Mouse (Mus musculus) large intestine, adult 2 months (tissue): Measurements from ENCODE around the gene Prcd. TPM values are rescaled to one million over a fixed set of nuclear protein-coding genes. Genes with fewer than 3 reads are reported as not detected.

ENCODE experiments used
- DNase-seq: peaks from one replicate; pipeline ENCODE4 v3.0.0-alpha.2; 2012; ENCODE audit warnings: low read depth, low spot score
- WGBS: fragments of 180-500 bp; shearing (Covaris S2); methylation state at CpG from one replicate; pipeline ENCODE4 v1.1.7; 2018; 5-methylcytosine and 5-hydroxymethylcytosine counted together
- polyA plus RNA-seq: library from polyadenylated mRNA; depleted of rRNA; stranded (reverse); fragments of >200 nt; gene quantifications from 2 replicates; pipeline ENCODE4 v1.2.3, GENCODE M21; 2012

Gene Prcd
- polyA plus RNA-seq, 1 experiment: 0.30 TPM

DNA sequence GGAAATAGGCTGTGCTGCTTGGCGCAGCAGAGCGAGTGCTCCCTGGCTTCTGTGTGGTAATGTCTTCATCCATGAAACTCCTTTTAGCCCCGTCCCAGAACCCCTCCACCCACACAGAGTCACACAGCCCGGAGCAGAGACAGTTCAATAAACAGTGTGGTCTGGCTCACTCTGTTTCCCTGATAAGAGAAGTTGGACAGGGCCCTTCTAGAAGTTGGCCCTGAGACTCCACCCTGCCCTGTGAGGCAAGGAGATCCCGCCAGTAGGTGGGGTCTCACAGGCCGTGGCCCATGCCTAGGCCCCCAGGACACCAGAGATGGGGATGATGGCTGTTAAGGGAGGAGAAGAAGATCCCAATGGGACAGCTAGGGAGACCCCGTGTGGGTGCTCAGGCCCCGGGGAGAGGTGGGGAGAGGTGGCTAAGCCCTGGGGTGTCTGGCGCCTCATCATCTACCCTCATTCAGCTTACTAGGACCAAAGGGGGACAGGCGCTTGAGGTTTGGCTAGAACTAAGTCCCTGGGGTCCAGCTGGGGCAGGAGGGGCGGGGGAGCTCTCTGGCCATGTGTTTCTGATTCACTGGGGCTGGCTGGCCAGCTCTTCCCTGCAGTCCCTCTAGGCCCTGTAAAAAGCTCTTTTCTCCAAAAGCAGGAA lies 5.9 kb upstream of the Prcd start:
- DNase-seq: no peak
- WGBS: 59% methylated on average over 11 of the region's 11 CpGs

- no peak for DNase-seq
- WGBS: 54% methylated on average over 18 of the region's 18 CpGs
Observed at GRCm38 (mm10) chr11:116648213-116648921, 5.0 kb upstream of the Prcd start.

DNA sequence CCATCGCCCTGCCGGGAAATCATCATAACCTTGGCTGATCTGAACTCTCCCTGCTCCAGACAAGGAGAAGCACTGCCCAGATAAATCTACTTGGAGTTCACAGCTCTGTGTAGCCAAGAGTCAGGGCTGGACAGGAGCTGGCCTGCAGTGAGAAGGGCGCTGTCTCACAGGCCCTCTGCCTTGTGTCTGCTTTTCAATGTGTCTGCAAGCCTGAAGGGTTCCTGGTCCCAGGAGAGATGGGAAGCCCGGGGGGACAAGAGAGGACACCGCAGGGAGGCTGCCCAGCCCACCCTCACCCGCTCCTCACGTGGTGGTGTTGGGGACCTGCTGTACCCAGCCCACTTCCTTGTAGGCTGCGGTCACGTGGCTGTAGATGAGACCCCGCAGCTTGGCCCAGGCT lies 4.4 kb upstream of the Prcd start:
- 75% methylated on average over 10 of the region's 10 CpGs for WGBS
- no peak for DNase-seq

DNA sequence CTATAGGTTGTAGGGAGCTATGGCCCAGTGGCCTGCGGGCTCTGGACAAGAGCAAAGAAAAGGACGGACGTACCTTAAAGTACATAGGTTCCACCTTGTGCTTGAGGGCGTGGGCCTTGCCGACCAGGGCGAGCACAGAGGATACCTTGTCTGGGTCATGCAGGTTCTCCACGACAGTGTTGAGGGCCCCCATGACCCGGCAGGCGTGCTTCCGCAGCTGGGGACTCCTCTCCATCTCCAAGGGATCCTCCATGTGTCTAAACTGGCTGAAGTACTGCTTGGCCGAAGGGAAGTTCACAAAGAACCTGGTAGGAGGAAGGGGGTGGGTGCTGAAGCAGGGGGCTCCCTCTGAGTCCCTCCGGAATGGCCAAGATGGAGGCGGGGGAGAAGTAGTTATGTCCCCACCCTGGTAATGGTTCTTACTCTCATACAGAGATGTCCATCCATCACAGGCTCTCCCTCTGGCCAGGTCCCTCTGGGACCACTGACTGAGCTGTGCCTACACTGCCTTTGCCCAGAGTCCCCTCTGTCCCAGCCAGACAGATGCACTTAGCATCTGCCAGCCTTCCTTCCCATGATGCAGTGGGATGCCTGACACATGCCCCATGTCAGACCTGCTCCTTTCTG lies 3.5 kb upstream of the Prcd start:
- WGBS: 82% methylated on average over 13 of the region's 13 CpGs
- DNase-seq: no peak

GRCm38 (mm10) chr11:116650811-116651210 lies 2.5 kb upstream of the Prcd start:
- WGBS: 77% methylated on average over 8 of the region's 8 CpGs
- no peak for DNase-seq

DNA sequence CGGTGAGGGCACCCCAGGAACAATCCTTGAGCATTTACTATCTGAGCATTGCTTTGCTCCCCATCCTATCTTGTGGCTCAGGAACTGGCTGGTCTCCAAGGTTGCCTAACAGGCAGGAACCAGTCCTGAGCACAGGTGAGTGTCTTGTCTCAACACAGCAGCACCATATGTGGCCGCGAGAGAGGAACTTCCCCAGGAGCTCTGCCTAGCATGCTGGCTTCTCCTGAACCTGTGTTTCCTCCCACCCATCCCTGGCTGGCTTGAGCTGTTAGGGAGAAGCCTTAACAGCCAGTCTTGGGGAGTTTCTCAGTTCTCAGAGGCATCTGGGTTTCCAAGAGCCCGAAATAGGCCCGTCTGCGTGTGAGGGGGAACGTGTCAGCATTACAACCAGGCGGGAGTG lies 2.0 kb upstream of the Prcd start:
- 76% methylated on average over 8 of the region's 8 CpGs for WGBS

GRCm38 (mm10) chr11:116652330-116653098 lies 820 bp upstream of the Prcd start:
- WGBS: 78% methylated on average over 25 of the region's 25 CpGs
- no peak for DNase-seq

More for the DNA sequence above, 2.0 kb upstream of the Prcd start:
- no peak for DNase-seq

GRCm38 (mm10) chr11:116653709-116654221 lies 431 bp downstream of the Prcd start:
- under 1% methylated on average over 47 of the region's 47 CpGs for WGBS

DNA sequence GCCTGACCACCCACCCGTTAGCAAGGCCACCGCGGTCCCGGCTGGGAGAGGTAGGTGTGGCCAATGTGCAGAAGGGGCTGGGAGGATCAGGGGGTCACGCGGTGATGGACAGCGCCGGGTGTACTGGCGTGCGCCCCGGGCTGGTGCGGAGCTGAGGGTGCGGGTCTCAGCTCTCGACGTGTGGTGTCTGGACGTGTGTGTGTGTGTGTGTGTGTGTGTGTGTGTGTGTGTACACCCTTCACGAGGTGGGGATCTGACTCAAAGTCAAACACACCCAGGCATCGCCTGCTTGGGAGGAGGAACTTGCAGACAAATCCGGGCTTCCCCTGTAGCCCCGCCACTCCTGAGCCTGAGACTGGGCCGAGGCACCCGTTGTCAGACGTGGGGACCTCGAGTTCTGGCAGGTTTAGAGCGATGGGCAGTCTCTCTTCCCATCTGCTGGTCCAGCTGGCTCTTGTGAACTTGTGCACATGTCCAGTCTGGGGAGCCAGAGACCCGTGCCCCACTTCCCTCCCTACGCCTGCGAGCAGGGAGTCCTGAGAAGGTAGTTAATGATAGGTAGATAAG lies 1.0 kb downstream of the Prcd start, which contains the start of gene Cygb:
Cygb (minus strand) TSS at position 59 of the 567 bp plus-strand sequence.
- 8% methylated on average over 28 of the region's 28 CpGs for WGBS
- DNase-seq: no peak

More at GRCm38 (mm10) chr11:116653709-116654221, 431 bp downstream of the Prcd start:
- no peak for DNase-seq

GRCm38 (mm10) chr11:116656348-116657191 lies 3.2 kb downstream of the Prcd start:
- no peak for DNase-seq

GRCm38 (mm10) chr11:116657311-116658223 lies 4.2 kb downstream of the Prcd start:
- WGBS: 11% methylated on average over 22 of the region's 22 CpGs
- DNase-seq: peak; percentile 76

More at GRCm38 (mm10) chr11:116656348-116657191, 3.2 kb downstream of the Prcd start:
- 71% methylated on average over 16 of the region's 16 CpGs for WGBS

DNA sequence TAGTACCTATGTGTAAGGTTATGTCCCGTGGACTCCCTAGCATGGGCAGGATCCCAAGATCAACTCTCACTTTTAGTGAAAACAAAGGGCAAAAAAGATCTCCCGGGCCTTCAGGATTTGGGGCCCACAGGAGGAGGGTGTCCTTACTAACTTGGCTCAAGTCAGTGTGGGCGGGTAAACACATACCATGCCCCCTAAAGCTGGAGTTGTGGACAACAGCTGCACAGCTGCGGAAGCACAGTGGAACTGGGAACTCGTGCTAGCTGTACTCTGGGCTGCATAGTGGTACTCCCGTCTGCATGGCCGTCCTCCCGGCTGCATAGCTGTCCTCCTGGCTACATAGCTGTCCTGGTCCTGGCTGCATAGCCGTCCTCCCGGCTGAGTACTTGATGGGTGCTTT lies 4.9 kb downstream of the Prcd start:
- no peak for DNase-seq
- 73% methylated on average over 10 of the region's 10 CpGs for WGBS

DNA sequence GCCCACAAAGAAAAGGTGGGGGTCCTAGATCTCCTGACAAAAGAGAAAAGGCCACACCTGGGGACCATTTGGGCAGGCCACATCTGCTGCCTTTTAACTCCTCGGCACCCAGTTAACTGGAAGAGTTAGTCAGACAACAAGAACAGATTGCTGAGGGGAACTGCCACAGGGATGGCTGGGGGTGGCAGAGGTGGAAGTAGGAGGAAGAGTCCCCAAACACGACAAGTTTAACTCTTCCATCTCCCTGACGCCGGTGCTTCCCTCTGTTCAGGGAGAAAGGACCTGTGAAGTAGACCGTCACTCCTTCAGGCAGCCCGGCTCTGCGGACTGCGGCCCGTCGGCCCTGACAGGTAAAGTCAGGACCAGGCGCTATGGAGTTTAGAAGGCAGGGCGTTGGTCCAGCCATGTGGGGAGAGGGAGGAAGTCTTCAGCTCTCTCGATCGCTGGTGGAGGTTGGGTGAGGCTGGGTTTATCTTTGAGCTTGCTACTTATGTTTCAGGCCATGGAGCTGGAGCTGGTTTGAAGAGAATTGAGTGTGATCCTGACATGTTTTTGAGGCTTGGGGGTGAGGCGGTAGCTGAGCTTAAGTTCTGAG lies 5.8 kb downstream of the Prcd start:
- 83% methylated on average over 15 of the region's 15 CpGs for WGBS
- no peak for DNase-seq

DNA sequence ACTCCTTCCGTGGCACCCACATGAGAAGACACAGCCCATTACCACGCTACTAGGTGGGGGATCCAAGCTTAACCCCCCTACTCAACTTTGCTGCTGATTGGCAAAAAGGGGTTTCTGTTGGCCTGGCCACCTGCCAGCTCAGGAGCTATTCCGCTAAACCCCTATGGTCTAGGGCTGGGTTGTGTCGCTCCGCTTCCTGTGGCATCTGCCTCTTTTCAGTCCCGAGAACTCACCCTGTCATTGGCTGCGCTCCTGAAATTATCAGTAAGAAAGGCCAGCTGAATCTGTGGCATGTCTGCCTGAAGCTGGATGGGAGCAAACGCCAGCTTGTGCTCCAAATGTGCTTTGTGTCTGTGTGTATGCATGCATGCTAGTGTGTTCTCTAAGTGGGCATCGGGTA lies 6.8 kb downstream of the Prcd start:
- 83% methylated on average over 9 of the region's 9 CpGs for WGBS
- DNase-seq: no peak

GRCm38 (mm10) chr11:116661291-116661947 lies 8.1 kb downstream of the Prcd start:
- WGBS: 54% methylated on average over 13 of the region's 13 CpGs
- DNase-seq: no peak

GRCm38 (mm10) chr11:116661948-116662377 lies 8.6 kb downstream of the Prcd start:
- DNase-seq: no peak
- WGBS: 52% methylated on average over 8 of the region's 8 CpGs

DNA sequence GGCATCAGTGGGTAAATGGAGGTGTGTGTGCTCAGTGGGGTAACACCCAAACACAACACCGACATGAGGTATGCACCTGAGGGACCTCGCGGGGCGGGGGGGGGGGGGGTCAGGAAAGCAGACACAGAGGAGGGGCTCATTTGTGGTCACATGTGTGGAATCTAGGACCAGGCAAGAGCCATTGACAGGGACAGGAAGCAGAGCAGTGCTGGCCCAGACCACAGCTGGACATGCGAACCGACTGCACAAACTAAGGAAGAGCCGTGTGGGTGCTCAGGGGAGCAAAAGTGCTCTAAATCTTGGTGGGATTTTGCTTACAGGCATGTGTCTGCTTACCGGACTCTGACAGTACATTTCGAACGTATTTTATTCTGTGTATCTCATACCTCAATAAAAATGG lies 12.0 kb downstream of the Prcd start:
- 79% methylated on average over 10 of the region's 10 CpGs for WGBS
- DNase-seq: no peak
